ENCODE assay signal across 1 mouse cellular context in the genomic region with DNA sequence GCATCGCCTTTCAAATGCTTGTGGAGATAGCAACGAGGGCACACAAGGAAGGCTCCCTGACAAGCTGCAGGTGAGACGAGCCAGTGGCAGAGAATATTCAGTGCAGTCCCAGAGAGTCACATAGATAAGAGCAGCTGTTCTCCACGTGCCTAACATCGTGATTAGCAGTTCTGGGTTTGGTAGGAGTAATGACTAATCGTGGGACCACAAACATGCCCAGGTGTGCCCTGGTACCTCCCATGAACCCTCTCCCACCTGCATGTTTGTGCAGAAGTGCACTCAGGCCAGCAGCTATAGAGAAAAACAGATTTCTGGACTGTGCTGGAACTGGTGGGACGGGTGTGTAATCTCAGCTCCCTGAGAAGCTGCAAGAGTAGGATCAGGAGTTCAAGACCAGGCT.
A peak's percentile ranks its signal among the peaks of the same experiment; 100 is the strongest.
TF ChIP-seq lines count a peak whose summit lies in the region.

No protein-coding gene starts in this region.

TF ChIP-seq in CH12.LX, 34 proteins besides CTCF, POLR2A, EP300 and RAD21 (continued from another document):
- TF ChIP-seq BHLHE40 (IDR thresholded peaks at IDR 0.05; ENCODE audit: low read depth, low read length) (peak; percentile 84), TCF12 (IDR thresholded peaks at IDR 0.05; ENCODE audit: low read depth, low read length) (peak; percentile 44; the same call in 1 of the 2 replicates), SIN3A (IDR thresholded peaks at IDR 0.05; ENCODE audit: low read length) (no peak), KAT2A (IDR thresholded peaks at IDR 0.05; ENCODE audit: insufficient replicate concordance, low read length) (no peak), ZMIZ1 (IDR thresholded peaks at IDR 0.05; ENCODE audit: low read depth, low read length) (no peak), RCOR1 (conservative IDR thresholded peaks at IDR 0.05; ENCODE audit: low read depth, low read length) (no peak), GABPA (IDR thresholded peaks at IDR 0.05; ENCODE audit: insufficient replicate concordance, low read depth, low read length) (no peak), ETS1 (conservative IDR thresholded peaks at IDR 0.05; ENCODE audit: low read depth, low read length) (peak; percentile 44; the same call in 1 of the 2 replicates), E2F4 (IDR thresholded peaks at IDR 0.05; ENCODE audit: insufficient replicate concordance, low read depth, low read length) (no peak), IRF4 (IDR thresholded peaks at IDR 0.05; ENCODE audit: low read depth, low read length) (no peak), JUN (IDR thresholded peaks at IDR 0.05; ENCODE audit: insufficient read depth, low read depth, low read length) (no peak), ZNF384 (IDR thresholded peaks at IDR 0.05; ENCODE audit: low read depth, low read length) (no peak), MAZ (IDR thresholded peaks at IDR 0.05; ENCODE audit: low read depth, low read length) (no peak)
